Mouse (Mus musculus) frontal cortex, postnatal 36 days (tissue): ENCODE results near the gene Hist3h2ba.

Experiments used
- DNase-seq, 2 experiments: peaks; one replicate each; pipeline ENCODE4 v3.0.0; 2022; ENCODE audit warnings: low spot score in 2 of 2

The Hist3h2ba gene

DNA sequence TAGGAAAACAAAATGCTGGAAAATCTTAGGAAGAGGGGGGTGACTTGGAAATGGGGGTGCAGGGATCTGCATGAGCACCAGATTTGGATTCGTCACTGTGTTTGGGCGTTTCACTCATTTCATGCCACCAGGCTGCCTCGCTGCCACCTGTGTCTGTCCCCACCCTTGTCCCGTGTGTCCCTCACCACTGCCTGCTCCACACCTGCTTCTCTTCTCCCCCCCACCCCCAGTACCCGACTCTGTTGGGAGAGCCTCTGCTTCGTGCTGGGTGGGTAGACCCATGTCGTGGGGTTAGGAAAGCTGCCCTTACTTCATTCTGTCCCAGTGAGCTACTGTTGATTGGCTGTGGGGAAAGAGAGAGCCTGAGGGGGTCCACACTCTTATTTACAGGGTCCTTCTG is 35.9 kb downstream of the Hist3h2ba start:
- no peak for DNase-seq

DNA sequence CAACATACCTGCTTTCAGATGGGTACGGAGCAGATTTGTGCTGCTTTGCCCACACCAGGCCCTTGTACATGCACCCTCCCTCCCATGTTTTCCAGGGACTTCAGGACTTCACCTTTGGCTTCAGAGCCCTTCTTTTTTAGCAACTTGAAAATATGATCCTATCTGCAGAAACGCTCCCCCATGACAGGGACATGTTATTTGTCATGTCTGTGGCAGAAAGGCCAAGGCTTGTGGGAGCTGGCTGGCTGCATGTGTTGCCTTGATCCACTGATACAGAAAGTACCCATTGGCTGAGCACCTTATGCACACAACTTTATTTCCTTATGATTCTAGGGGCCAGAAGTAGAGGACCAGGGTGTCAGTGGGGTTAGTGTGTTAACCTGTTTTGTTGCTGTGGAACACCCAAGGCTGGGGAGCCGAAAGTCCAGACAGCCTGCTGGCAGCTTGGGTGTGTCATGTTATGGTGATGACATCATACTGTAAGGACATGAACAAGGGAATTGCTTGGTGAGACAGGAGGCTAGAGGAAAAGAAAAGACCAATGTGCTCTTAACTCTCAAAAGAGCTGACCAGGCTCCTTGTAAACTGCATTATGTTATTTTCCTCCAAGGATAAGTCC is 36.7 kb downstream of the Hist3h2ba start:
- no peak for DNase-seq

DNA sequence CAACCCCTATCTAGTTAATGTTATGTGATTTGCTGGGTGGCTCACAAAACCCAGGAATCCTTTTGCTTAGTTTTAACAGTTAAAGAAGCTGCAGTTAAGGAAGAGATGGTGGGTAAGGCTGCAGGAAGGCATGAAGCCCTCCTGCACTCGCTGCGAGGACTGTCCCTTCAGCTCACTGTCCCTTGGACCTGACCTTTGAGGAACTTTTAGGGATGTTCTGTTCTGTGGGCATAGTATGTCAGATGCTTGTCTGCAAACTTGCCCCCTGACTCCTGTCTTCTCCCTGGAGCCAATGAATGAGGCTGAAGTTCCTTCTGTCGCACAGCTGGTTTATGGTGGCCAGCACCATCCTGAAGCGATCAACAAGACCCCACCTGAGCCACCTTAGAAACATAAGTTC is 40.4 kb downstream of the Hist3h2ba start:
- DNase-seq = no peak

DNA sequence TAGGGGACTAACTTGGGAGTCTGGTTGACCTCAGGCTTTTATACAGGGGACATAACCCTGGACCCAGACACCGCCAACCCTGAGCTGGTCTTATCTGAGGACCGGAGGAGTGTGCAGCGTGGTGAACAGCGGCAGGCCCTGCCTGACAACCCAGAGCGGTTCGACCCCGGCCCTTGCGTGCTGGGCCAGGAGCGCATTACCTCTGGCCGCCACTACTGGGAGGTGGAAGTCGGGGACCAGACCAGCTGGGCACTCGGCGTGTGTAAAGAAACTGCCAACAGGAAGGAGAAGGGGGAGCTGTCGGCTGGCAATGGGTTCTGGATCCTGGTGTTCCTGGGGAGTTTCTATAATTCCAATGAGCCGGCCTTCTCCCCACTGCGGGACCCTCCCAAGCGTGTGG is 41.4 kb downstream of the Hist3h2ba start:
- no peak for DNase-seq

DNA sequence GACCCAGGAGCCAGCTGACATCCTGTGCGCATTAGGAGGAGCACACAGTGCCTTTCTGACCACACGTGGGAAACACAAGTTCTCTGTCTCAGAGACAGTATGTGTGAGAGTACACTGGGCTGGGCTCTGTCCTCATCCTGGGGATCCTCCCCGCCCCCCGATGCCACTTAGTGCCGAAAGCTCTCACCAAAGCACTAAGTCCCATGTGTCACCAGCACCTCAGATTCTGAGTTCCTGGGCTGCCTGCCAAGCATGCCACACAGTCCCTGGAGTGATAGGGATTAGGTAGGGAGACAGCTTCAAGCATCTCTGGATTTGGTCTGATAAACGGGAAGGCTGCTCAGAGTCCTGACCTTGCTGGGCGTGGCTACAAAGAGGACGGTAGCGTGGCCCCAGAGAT is 42.1 kb downstream of the Hist3h2ba start:
- DNase-seq = no peak

DNA sequence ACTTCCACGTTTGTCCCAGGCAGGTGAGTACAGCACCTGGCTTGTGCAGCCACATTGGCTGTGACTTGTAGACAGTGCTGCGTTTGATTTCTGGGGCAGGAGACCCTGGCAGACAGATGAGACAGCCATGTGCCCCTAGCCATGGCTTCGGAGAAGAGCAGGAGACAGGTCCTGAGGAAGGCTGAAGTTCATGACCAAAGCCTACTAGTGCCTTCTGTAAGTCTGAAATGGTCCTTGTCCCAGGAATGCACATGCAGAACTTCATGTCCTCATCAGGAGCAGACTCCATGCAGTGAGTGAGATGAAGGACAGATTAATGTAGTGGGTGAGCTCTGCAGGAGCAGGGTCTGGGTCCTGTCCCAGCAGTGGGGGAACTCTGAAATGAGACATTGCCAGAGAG is 43.2 kb downstream of the Hist3h2ba start:
- no peak for DNase-seq

DNA sequence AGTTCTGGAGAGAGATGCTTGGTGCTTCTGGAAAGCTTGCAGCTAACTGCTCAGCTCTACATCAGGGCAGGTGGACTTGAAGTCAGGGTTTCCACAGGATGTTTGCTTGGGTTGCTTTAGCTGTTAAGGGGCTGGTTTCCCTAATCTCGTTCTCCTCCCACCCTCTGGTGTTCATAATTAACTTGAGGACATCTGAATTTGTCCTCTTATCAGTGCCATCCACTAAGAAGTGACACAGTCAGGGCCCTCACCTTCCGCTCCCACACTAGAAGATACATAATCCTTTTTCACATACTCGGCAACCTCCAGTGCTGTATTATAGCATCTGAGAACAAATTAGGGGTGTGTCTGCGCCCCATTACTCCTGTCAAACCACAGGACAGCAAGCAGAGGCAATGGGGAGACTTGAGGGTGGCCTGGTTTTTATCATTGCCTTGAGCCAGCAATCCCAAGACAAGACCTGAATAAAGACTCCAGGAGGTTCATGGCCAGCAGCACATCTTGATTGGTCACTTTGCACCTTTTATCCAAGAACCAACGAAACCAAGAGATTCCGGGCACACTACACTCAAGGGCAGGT is 44.5 kb downstream of the Hist3h2ba start:
- no peak for DNase-seq

DNA sequence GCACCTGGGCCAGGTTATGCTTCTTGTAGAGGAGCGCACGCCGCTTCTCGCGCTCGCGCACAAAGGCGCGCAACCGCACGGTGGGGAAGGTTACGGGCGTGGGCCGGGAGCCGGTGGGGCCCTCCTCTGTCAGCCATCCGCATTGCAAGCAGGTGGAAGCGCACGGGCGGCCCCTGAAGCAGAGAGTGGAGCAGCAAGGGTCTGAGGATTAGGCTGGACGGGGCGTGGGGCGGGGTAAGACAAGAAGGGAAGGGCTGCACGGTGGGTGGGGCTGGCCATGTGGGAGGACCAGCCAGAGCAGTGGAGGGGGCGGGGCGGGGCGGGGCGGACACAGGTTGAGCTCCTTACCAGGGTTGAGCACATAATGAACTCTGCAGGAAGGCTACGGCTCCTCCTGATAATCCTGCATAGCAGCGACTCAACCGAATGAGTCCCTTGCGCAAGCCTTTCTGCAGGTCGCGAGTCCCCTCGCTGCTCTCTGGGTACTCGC is 45.7 kb downstream of the Hist3h2ba start:
- no peak for DNase-seq

DNA sequence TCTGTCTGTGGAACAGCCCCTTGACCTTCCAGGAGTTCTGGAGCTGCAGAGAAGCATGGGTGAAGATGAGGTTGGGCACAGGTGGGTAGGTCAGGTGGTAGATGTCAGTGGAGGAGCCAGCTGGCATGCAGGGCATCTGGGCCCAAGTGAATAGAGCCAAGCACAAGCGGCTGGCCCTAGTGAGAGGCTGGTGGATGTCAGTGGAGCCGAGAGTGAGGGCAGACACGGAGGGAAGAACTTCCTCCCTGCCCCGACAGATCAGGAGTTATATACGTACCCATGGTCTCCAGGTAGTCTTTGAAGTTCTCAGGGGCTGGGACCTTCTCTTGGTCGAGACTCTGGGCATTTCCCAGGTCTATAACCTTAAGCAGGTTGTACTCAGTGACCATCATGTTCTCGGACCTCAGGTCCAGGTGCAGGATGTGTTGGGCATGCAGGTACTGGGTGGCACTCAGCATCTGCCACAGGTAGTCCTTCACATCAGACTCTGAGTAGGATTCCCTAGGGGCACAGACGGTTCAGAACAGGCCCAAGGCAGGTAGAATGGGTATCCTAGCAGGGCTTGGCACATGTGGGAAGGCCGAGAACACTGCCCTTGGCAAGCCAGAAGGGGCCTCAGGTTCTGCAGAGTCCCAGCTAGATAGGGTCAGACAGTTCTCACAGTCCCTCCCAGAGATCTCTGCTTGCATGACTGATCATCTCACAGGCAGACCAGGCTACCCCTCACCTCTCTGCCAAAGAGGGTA is 46.5 kb downstream of the Hist3h2ba start:
- no peak for DNase-seq

DNA sequence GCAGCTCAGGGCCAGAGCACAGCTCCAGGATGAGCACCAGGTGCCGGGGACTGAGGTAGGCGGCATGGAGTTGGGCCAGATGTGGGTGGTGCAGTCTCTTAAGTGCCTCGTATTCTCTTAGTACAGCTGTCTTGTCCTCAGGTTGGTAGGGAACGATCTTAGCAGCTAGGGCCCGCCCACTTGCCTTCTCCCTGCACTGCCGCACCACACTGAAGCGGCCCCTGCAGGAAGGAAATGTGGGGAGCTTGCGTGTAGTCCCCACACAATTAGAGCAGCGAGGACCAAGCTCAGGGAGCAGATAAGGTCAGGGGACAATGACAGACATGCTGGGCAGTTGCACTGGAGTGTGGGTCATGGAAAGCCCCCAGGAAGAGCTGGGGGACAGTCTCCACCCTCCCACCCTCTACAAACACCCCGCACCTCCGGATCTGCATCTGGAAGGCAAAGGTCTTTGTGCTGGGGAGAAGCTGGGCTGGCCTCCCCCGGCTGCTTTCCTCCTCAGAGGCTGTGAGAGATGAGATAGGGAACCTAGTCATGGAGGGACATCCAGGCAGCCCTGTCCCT is 47.2 kb downstream of the Hist3h2ba start:
- no peak for DNase-seq

DNA sequence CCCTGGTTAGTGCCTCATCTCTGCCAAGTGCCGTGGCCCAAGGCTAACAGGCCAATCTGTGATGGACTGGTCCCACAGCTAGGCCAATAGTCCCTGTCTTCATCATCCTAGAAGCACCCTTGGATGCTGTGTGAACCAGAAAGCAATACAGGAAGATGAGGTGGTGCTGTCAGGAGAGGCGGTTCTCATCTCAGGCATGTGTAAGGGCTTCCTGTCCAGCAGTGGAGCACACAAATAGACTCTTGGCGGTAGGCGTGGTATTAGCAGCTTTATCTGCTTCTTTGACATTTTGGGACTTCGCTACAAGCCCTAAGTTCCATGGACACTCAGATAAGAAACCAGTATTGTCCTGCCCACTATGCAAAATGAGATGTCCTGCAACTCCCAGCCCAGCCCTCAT is 48.8 kb downstream of the Hist3h2ba start:
- no peak for DNase-seq
